Mouse (Mus musculus) c-Kit-positive CD71-negative TER-119-negative erythroid progenitor cells, embryonic 14.5 days (primary cell): Measurements from ENCODE around the gene Mta2.

Experiments
- DNase-seq: peaks from one replicate; pipeline ENCODE4 v3.0.0-alpha.2; 2013; ENCODE audit warnings: low read depth

Gene Mta2

GRCm38 (mm10) chr19:8929224-8930088 lies 12.2 kb upstream of the Mta2 start, which contains the start of the genes Rom1 and Eml3:
Gene Rom1, minus strand, starts transcription at chr19:8929356.
Gene Eml3, plus strand, starts transcription at chr19:8929552.
- DNase-seq: peak; percentile 79

GRCm38 (mm10) chr19:8930117-8930516 lies 11.6 kb upstream of the Mta2 start:
- DNase-seq: no peak

GRCm38 (mm10) chr19:8930771-8931170 lies 10.9 kb upstream of the Mta2 start:
- no peak for DNase-seq

GRCm38 (mm10) chr19:8936736-8937135 lies 4.9 kb upstream of the Mta2 start:
- DNase-seq: no peak

DNA sequence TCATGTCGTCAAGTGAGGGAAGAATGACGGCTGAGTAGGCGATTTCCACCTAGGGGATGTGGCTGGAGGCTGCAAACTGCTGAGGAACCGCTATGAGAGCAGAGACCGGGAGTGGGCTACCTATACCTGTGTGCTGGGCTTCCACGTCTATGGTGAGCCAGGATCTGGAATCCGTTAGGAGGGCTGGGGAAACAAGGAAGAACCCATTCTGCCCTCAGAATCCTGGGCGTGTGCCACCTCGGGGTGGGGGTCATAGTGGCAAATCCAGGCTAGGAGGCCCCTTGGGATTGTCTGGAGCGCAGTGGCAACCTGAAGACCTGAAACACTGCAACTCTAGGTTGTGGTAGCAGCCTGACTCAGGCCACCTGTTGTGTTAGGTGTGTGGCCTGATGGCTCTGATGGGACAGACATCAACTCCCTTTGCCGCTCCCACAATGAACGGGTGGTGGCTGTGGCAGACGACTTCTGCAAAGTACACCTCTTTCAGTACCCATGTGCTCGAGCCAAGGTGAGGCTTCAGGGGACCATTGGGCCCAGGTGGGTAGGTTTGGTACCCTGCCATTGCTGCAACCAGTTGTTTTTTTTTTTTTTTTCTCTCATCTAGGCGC lies 1.0 kb upstream of the Mta2 start:
- no peak for DNase-seq

- no peak for DNase-seq
These were observed 550 bp upstream of the Mta2 start for GRCm38 (mm10) chr19:8941136-8941514.

DNA sequence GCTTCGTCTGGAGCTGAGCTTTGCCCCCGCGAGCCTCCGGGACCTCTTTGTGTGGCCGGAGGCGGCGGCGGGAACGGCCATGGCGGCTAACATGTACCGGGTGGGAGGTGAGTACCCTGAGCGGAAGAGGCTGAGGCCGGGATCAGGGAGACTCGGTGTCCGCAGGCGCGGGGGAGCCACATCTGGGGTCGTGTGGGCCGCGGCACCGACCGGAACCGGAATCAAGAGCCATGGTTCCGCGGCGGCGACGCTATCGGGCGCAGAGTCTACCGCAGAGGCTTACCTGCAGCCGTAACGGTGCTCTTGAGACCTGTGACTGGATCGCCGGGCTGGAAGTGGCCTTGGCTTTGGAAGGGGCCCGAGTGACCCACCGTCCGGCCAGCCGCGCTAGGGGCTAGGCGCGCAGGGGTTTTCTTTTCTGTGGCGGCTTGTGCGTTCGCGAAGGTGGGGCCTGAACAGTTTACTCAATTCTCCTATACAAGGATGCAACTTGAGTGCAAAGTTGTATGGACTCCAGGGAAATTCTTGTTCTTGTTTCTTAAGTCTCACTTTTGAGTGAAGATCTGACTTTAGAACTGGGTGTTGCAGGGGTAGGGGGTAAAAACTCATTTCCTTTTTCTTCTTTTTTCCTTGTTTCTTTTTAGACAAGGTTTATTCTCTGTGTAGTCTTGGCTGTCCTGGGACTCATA lies 745 bp downstream of the Mta2 start:
- DNase-seq: no peak

DNA sequence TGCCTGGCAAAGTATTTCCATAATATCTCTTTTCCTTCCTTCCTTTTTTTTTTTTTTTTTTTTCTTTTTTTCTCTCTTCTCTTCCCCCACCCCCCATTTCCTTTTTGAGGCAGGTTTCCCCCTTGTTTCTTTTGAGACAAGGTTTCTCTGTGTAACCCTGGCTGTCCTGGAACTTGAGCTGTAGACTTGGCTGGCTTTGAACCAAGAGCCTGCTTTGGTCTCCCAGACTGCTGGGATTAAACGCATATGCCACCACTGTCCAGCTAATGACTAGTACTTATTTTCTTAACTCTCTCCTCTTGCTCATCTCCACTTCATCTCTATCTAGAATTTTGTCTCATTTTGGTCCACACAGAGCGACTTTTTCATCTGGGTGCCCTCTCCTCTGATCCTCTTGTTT lies 1.4 kb downstream of the Mta2 start:
- DNase-seq: no peak

- no peak for DNase-seq
These were observed 2.4 kb downstream of the Mta2 start for GRCm38 (mm10) chr19:8944062-8944461.

DNA sequence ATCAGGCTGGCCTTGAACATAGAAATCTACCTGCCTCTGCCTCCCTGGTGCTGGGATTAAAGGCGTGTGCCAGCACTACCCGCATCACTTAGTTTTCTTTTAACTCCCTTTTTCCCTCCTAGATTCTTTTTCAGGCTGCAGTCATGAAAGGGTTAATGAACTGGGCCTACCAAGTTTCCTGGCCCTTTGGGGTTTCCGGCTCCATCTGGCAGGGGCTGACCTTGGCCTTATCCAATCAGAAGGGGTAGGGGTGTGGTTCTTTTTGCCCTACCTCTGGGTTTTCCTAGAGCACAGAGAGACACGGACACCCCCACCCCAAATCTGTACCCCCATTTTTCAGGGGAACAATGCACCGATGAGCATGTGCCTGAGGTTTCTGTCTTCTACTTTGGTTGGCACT lies 3.1 kb downstream of the Mta2 start:
- DNase-seq: peak; percentile 65

- no peak for DNase-seq
These were observed 3.6 kb downstream of the Mta2 start for GRCm38 (mm10) chr19:8945251-8945650.

DNA sequence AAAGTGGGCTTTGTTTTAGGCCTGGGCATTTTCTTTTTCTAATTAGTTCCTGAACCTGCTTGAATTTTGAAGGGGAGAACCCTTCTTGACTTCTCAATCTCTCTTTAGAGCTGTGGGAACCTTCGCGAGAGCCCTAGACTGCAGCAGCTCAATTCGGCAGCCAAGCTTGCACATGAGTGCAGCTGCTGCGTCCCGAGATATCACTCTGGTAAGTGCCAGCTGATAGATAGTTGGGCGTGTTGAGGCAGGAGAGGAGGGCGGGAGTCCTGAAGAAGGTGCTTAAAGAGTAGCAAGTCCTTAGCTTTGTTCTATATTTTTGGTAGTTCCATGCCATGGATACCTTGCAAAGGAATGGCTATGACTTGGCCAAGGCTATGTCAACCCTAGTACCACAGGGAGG lies 5.3 kb downstream of the Mta2 start:
- DNase-seq: no peak

- no peak for DNase-seq
These were observed 8.5 kb downstream of the Mta2 start for GRCm38 (mm10) chr19:8950190-8950589.

- DNase-seq: no peak
These were observed 10.6 kb downstream of the Mta2 start for GRCm38 (mm10) chr19:8952241-8952640.

DNA sequence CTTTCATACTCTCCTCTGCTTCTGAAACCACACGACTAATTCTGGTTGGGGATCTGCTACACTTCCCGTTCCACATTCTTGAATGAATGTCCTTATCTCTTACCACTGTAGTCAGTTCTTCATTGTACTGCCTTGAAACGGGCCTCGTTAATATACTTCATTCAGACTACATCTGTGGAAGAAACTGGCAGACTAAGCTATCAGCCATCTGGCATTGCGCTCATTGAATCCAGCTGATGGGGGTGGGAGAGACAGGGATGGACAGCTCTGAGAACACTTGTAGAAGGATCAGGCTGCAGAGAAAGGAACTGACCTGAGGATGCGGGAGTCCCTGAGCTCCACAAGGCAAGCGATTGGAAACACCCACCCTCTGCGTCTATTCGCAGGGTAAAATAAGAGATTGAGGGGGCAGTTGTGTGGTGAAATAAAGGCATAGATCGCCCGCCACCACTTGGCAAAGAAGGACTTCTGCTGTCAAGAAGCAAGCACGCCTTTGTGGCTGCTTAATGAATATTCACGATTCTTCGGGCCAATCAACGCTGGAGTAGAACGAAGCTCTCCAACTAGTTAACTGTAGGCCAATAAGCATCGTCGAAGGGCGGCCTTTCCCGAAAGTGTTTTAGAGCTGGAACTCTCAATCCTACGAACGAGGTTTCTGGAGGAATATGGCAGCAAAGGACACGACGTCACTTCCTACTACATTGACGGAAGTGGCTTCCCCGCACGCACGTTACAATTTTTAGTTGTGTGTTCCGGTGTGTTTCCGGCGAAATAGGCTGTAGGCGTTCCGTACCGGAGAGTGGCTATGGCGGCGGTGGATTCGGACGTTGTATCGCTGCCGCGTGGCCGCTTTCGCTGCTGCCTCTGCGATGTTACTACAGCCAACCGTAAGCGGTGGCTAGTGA lies 11.7 kb downstream of the Mta2 start, which contains the start of gene Tut1:
TSS of gene Tut1 (plus strand) at position 713 of the 905 bp plus-strand sequence.
- peak; percentile 97 for DNase-seq

DNA sequence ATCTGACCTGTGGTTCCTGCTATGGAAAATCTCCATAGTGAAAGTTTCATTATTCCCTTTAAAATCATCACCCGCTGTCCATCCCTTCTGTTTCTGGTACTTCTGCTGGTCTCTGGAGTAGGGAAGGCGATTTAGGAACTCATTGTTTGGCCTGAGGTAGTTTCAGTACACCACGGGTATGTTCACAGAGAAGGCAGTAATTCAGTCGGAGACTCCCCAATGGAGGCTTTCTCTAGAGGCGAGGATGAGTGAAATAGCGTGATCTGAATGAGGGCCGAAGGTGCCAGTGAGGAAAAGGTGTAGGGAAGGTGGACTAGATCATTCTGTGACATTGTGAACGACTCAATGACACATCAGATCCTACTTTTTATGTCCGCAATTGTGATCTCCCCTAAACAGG lies 12.5 kb downstream of the Mta2 start:
- DNase-seq: no peak

- no peak for DNase-seq
These were observed 20.6 kb downstream of the Mta2 start for GRCm38 (mm10) chr19:8962256-8962655.

GRCm38 (mm10) chr19:8965075-8965474 lies 23.4 kb downstream of the Mta2 start:
- no peak for DNase-seq

DNA sequence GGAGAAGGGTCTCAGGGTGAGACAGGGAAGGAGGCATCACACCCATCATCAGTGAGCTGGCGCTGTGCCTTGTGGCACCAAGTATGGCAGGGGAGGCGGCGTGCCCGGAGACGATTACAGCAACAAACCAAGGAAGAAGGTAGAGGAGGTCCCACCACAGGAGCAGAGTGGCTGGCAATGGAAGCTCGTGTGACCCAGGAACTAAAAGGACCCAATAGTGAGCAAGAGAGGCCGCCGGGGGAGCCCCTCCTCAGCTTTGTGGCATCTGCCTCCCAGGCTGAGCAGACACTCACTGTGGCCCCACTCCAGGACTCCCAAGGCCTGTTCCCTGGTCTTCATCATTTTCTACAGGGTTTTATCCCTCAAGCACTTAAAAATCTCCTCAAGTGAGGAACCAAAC lies 24.1 kb downstream of the Mta2 start:
- no peak for DNase-seq

DNA sequence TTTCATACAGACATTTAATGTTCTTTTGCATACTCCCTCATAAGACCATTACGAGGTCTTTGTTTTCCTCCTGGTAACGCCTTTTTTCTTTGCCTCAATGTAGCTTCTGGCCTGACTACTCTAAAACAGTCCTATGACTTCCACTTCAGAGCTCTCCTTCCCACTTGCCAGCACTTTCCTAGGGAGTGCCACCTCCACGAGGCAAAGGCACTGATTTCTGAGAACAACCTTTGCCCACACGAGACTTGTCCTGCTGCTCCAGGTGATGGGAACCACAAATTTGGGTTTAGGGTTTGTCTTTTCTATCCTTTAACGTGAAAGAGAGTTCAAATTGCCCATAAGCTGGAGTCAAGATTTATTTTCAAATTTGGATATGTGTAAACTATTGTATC lies 24.5 kb downstream of the Mta2 start:
- no peak for DNase-seq

DNA sequence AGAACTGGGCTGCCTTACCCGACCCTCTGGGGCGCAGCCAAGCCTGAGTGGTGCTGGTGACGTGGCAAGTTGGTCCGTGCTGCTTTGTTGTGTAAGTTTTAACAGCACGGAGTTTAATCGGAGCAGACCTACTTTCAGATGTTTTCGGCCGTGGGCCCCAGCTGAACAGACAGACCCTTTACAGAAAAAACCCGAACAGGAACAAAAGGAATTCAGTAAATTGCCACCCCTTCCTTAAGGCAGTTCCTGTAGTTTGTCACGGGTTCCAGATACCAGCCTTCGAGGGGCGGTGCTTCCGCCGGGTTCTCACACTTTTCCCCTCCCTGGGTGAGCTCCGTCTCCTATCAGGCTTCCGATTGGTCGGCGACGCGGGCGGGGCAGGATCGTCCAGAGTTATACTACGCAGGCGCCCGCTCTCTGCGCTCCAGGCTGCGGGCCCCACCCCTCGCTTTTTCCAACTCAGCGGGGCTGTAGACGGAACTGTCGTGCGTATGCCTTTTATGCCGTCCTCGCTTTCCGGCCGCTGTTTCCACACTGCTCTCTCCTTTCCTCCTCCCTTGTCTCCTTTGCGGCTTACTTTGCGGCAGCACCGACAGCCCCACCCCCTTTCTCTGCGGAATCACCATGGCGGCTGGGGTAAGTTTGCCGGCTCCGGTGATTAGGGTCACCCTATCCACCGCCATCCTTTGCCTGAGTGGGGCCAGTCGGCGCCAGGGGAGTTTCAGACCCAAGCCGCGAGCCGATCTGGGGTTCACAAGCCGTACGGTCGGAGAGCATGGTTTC lies 25.1 kb downstream of the Mta2 start, which contains the start of gene Eef1g:
TSS of gene Eef1g (plus strand) at position 452 of the 783 bp plus-strand sequence.
- DNase-seq: peak; percentile 96
